Mouse (Mus musculus) ES-E14 (cell line): Measurements from ENCODE around the gene Sox18. TPM values are rescaled to one million over a fixed set of nuclear protein-coding genes. Genes with fewer than 3 reads are reported as not detected.

ENCODE experiments used
- DNase-seq: peaks from one replicate; pipeline ENCODE4 v3.0.0-alpha.2; 2013; ENCODE audit warnings: low read depth, low spot score
- H3K27ac ChIP-seq: 2 replicates; pipeline ENCODE4 v1.5.1; 2012; ENCODE audit warnings: low read depth, mild to moderate bottlenecking, low read length, moderate library complexity, mixed read lengths; ENCODE audit not compliant: poor library complexity, insufficient read depth, severe bottlenecking
- H3K36me3 ChIP-seq: 2 replicates; pipeline ENCODE4 v1.6.1; 2012; ENCODE audit warnings: mild to moderate bottlenecking, low read length, moderate library complexity, mixed read lengths; ENCODE audit not compliant: control insufficient read depth, poor library complexity, insufficient read depth, severe bottlenecking
- H3K4me1 ChIP-seq, 2 experiments: fragments of 150-350 bp in 1 of 2; sonication (generic) in 1 of 2; 2 replicates each; pipeline ENCODE4 v1.6.1; 2012; ENCODE audit warnings: low read length in 2 of 2, mild to moderate bottlenecking in 1 of 2, mixed read lengths in 1 of 2; ENCODE audit not compliant: control insufficient read depth in 2 of 2, insufficient read depth in 2 of 2, poor library complexity in 1 of 2
- H3K4me3 ChIP-seq, 2 experiments: fragments of 150-350 bp in 1 of 2; sonication (generic) in 1 of 2; 2 replicates each; pipeline ENCODE4 v1.5.1; 2012; ENCODE audit warnings: low read length in 2 of 2, low read depth in 1 of 2, mild to moderate bottlenecking in 1 of 2, mixed read lengths in 1 of 2; ENCODE audit not compliant: insufficient read depth in 1 of 2, poor library complexity in 1 of 2, severe bottlenecking in 1 of 2
- H3K9ac ChIP-seq: 2 replicates; pipeline ENCODE4 v1.6.1; 2012; ENCODE audit warnings: low read depth, mild to moderate bottlenecking, low read length, mixed read lengths; ENCODE audit not compliant: poor library complexity, insufficient read depth, severe bottlenecking
- H3K9me3 ChIP-seq: fragments of 150-350 bp; sonication (generic); 2 replicates; pipeline ENCODE4 v1.6.1; 2012; ENCODE audit warnings: low read depth, mild to moderate bottlenecking, low read length; ENCODE audit not compliant: control insufficient read depth, insufficient read depth
- CHD2 ChIP-seq: IDR thresholded peaks from 2 replicates; pipeline ENCODE4 v1.6.1; 2014; ENCODE audit warnings: mild to moderate bottlenecking, low read depth, low read length, inconsistent platforms
- HCFC1 ChIP-seq: IDR thresholded peaks from 2 replicates; pipeline ENCODE4 v1.6.1; 2012; ENCODE audit warnings: low read length, inconsistent platforms, borderline replicate concordance; ENCODE audit not compliant: insufficient read depth
- MAFK ChIP-seq: IDR thresholded peaks from 2 replicates; pipeline ENCODE4 v1.6.1; 2014; ENCODE audit warnings: mild to moderate bottlenecking, low read depth, low read length, inconsistent platforms; ENCODE audit not compliant: insufficient read depth
- ZC3H11A ChIP-seq: IDR thresholded peaks from 2 replicates; pipeline ENCODE4 v1.6.1; 2012; ENCODE audit warnings: low read depth, mild to moderate bottlenecking, inconsistent platforms, low read length, borderline replicate concordance
- ZNF384 ChIP-seq: IDR thresholded peaks from 2 replicates; pipeline ENCODE4 v1.6.1; 2012; ENCODE audit warnings: low read depth, low read length, inconsistent platforms
- in situ Hi-C, 2 experiments: fragments of 600-800 bp; cut with MboI; formaldehyde crosslinking; loops; one replicate each; pipeline ENCODE4 v1.15.1; 2025; ENCODE audit warnings: low sequenced_read_pairs in 2 of 2, inconsistent platforms in 1 of 2; ENCODE audit not compliant: unreplicated experiment in 2 of 2
- total RNA-seq: library from RNA; depleted of rRNA; stranded (reverse); fragments of 300-350 nt; gene quantifications from 2 replicates; pipeline ENCODE4 v1.2.3, GENCODE M21; 2012; rRNA removed

Gene Sox18
- total RNA-seq, 1 experiment = 0.36 TPM

DNA sequence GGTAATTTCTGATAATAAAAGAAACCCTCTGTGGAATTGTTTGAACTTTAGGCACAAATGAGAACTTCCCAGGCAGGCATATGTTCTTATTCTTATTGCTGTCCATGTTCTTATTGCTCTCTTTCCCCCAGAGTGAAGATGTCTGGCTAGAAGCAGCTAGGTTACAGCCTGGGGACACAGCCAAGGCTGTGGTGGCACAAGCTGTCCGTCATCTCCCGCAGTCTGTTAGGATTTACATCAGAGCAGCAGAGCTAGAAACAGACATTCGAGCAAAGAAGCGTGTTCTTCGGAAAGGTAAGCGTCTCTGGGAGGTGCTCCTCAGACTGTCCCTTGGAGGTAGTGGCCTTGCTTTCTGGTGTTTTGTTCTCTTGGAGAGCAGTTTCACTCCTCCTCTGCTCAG lies 38.8 kb downstream of the Sox18 start:
- TF ChIP-seq CHD2 (no peak), ZC3H11A (no peak), HCFC1 (no peak), MAFK (no peak), ZNF384 (no peak)
- in situ Hi-C loops = no loop called here

DNA sequence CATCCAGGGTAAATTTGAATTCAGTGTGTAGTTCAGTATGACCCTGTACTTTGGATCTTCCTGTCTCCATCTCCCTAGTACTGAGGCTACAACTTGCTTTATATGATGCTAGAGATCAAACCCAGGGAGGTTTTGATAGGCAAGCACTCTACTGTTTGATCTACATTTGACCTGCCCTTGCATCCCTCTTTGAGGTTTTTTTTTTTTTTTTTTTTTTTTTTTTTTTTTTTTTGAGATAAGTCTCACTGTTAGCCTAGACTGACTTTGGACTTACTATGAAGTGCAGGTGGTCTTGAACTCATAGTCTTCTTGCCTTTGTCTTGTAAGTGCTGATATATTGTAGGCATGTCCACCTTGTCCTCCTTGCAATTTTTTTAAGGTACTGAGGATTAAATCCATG lies 43.0 kb downstream of the Sox18 start:
- no peak for TF ChIP-seq CHD2
- no peak for TF ChIP-seq MAFK
- no peak for TF ChIP-seq HCFC1
- peak; percentile 76 for TF ChIP-seq ZNF384
- no peak for DNase-seq
- Histone ChIP-seq H3K36me3 (peaks cover 12% of the 10 kb centered on the region), H3K4me3 (no peak overlapping the region), H3K9me3 (no peaks in the 10 kb centered on the region), H3K27ac (no peak overlapping the region), H3K9ac (no peak overlapping the region), H3K4me1 (peaks cover 0 to 4% of the 10 kb centered on the region in 2 experiments; a peak in 1 of 4 replicates)
- in situ Hi-C loops = no loop called here

More for the DNA sequence above, 38.8 kb downstream of the Sox18 start:
- no peak for DNase-seq
- H3K9ac ChIP-seq = no peak overlapping the region
- no peak overlapping the region for H3K4me3 ChIP-seq
- H3K4me1 ChIP-seq = peaks cover 0 to 4% of the 10 kb centered on the region in 2 experiments; a peak in 1 of 4 replicates
- peaks cover 28% of the 10 kb centered on the region for H3K36me3 ChIP-seq
- no peaks in the 10 kb centered on the region for H3K9me3 ChIP-seq
- H3K27ac ChIP-seq = no peak overlapping the region

DNA sequence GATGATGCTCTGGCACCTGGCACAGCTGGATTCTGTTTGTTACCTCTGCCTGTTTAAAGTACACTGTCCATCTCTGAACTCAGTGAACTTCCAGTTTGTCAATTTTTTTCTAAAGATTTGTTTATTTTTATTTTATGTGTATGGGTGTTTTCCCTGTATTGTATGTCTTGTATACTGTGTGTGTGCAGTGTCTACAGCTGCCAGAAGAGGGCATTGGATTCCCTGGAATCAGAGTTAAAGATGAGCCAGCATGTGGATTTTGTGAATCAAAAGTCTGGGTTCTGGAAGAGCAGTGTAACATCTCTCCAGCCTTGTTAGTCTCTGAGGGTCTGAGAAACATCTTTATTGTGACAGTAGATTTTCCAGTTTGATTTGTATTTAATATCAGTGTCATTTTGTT lies 48.0 kb downstream of the Sox18 start:
- in situ Hi-C loops = no loop called here
- peaks cover 9% of the 10 kb centered on the region for H3K36me3 ChIP-seq
- TF ChIP-seq ZNF384 = no peak
- no peak for TF ChIP-seq MAFK
- TF ChIP-seq CHD2 = no peak
- TF ChIP-seq ZC3H11A = no peak
- TF ChIP-seq HCFC1 = no peak

More for the DNA sequence above, 48.0 kb downstream of the Sox18 start:
- H3K27ac ChIP-seq = no peak overlapping the region
- peaks cover 0 to 2% of the 10 kb centered on the region in 2 experiments; a peak in 1 of 4 replicates for H3K4me1 ChIP-seq
- no peak for DNase-seq
- H3K9me3 ChIP-seq = no peaks in the 10 kb centered on the region
- no peak overlapping the region for H3K9ac ChIP-seq
- no peak overlapping the region for H3K4me3 ChIP-seq

Other genes starting within 250 kb of the Sox18 start
- gene Zbtb46, start 212.2 kb downstream of the Sox18 start, total RNA-seq = 4.4 and 5.1 TPM in 2 replicates
- gene Abhd16b, start 178.4 kb downstream of the Sox18 start, total RNA-seq = 0.36 and 0.53 TPM in 2 replicates
- 111 TPM in 2 replicates for gene Tpd52l2, start 174.5 kb downstream of the Sox18 start, total RNA-seq
- gene Dnajc5, start 151.2 kb downstream of the Sox18 start, total RNA-seq = 67.2 and 87.6 TPM in 2 replicates
- 24.0 and 34.5 TPM in 2 replicates for gene Uckl1, start 86.7 kb downstream of the Sox18 start, total RNA-seq
- 58.7 and 67.8 TPM in 2 replicates for gene Prpf6, start 79.8 kb downstream of the Sox18 start, total RNA-seq
- gene Zfp512b, start 78.8 kb downstream of the Sox18 start, total RNA-seq = 38.2 and 50.7 TPM in 2 replicates
- gene Samd10, start 72.4 kb downstream of the Sox18 start, total RNA-seq = 3.4 TPM in 2 replicates
- 1.8 and 9.3 TPM in 2 replicates for gene Gm29797, start 14.6 kb downstream of the Sox18 start, total RNA-seq
- gene Tcea2, start 8.7 kb upstream of the Sox18 start, total RNA-seq = 11.4 and 23.0 TPM in 2 replicates
- 27.3 and 31.7 TPM in 2 replicates for gene Rgs19, start 22.3 kb upstream of the Sox18 start, total RNA-seq
- not detected in 2 replicates for gene Lkaaear1, start 26.8 kb upstream of the Sox18 start, total RNA-seq
- 2.9 and 3.0 TPM in 2 replicates for gene Oprl1, start 43.4 kb upstream of the Sox18 start, total RNA-seq
- gene Myt1, start 91.7 kb upstream of the Sox18 start, total RNA-seq = 0.09 TPM in 1 of 2 replicates, not detected in the other
- gene Pcmtd2, start 166.2 kb upstream of the Sox18 start, total RNA-seq = 11.8 and 15.7 TPM in 2 replicates
- gene Polr3k, start 192.7 kb upstream of the Sox18 start, total RNA-seq = 21.3 and 26.9 TPM in 2 replicates